Mouse (Mus musculus) cerebellum, postnatal 36 days (tissue): ENCODE data around the gene Lpin1.

Experiments
- DNase-seq, 2 experiments: peaks; one replicate each; pipeline ENCODE4 v3.0.0; 2021 to 2022; ENCODE audit warnings: mixed read lengths in 2 of 2

The Lpin1 gene

DNA sequence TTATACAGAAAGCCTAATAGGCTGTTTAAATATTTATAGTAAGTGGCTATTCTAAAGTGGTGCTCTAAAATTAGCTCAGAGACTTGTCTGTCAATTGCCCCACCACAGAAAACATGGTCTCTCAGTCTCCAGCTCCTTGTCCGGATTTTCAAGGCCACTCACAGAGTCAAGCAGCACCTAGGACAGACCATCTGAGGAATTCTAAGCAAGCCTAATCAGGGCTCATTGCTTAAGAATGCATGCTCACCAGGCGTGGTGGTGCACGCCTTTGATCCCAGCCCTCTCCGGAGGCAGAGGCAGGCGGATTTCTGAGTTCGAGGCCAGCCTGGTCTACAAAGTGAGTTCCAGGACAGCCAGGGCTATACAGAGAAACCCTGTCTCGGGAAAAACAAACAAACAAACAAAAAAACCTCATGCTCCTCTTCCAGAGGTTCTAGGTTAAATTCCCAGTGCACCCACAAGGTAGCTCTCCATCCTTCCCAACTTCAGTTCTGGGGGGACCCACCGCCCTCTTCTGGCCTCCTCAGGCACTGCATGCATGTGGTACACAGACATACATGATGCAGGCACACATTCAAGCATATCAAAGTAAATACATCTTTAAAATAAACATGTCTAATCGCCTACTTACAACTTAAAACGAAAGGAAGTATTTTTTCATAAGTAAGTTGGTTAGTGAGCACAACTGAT is 40.2 kb downstream of the Lpin1 start:
- no peak for DNase-seq

DNA sequence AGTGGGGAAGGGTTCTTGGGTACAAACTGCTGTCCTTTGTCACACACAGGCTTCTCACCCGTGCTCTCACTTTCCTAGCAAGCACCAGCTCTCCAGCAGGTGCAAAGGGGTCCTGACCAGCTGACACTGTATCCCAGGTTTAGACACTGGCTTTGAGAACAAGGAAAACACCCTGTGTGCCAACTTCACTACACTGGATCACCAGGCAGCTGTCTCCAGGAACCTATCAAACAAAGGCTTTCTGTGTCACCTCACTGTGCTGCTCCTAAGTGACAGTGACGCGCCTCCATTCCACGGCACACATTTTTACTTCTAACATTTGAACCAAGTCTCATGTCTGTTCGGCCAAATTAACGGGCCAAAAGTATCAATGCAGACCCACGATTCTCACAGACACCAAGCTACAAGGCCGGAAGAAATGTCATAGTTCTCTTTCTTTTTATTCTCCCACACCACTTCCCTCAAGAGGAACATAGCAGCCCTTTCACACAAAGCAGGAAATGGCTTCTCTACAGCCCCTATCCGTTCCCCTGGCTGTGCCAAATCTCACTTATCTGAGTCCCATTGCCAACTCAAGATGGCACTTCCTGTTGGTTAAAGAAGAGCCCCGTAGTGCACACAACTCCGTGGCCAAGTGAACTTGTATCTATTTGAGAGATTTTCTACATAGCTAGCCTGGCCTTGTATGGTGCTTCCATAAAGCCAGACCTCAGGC is 41.7 kb downstream of the Lpin1 start:
- no peak for DNase-seq

DNA sequence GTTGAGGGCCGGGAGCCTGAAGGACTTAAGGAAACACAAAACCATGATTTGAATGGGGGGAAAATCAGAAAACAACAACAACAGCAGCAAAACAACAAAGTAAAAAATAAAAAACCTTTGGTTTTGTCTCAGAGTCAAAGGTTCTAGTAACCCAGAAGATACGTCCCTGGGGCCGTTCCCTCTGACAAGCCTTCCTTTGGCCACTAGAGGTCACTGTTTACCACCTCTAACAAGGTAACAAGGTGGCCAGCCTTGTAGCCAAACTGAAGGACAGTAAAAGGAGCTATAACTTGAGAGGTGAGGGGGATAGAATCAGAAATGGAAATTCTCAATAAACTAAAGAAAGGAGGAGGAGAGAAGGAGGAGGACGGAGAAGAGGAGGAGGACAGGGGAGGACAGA is 42.3 kb downstream of the Lpin1 start:
- DNase-seq = peak; percentile 59 to 69

DNA sequence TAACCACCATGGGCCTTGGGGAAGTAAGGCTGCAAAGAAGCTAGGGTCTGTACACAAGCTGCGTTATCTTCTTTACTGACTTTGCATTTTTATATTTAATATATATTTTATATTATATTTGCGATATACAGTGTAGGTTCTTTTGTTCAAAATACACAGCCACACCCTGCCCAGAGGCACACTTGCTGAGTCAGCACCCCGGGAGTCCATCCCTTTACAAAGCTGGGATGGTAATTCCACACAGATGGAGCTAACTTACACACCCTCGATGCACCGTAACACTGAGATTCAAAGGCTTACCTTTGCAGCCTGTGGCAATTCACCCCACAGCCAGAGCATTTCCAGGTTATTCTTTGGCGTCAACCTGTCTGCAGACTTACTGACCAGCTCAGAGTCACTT is 42.7 kb downstream of the Lpin1 start:
- no peak for DNase-seq

DNA sequence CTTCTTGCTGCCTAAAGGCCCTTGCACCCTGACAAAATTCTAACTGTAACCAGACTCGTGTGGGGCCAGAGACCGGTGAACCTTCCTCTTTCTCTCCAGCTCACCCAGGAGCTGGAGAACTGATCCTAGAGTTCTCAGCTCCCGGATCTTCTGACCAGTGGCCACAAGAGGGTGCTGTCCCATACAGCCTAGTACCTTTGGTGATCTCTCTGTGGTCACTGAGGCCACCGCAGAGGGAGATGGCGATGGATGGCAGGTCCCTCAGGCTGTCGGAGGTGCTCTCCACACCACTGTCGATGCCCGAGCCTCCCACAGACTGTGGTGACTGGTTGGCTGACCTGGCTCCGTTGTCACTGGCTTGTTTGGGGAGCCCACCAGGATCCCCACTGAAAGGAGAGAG is 47.3 kb downstream of the Lpin1 start:
- DNase-seq = peak; percentile 46 to 50

DNA sequence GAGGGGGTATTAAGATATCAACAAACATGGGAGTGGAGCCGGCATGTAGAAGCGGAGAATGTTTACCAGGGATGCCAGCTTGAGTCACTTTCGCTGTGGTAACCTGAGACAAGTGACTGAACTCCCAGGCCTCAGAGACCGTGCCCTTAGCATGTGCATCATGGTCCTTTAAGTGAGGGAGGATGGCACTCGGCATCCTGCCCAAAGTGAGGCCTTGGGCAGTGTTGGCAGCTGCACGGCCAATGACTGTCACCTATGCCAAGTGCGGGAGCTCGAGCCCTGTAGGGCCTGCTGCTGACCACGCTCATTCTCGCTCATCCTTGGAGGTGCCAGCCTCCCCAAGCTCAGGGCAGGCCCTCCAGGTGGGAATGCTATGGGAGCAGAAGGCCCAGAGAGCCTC is 48.1 kb downstream of the Lpin1 start:
- DNase-seq = no peak

DNA sequence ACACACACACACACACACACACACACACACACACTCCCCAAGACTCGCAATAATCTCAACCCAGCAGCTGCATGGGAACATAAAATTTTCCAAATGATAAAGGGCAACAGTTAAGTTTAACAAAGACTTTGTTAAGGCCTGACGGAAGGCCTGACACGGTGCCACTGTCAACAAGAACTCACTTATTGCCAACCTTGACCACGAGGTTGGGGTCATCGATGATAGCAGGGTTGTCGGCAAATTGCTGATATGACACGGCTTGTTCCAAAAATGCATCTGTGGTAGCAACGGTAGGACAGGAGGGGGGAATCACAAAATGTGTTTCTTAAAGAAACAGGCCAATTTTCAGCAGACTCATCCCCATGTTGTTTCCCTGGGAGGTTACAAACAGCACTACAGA is 48.6 kb downstream of the Lpin1 start:
- DNase-seq = no peak

DNA sequence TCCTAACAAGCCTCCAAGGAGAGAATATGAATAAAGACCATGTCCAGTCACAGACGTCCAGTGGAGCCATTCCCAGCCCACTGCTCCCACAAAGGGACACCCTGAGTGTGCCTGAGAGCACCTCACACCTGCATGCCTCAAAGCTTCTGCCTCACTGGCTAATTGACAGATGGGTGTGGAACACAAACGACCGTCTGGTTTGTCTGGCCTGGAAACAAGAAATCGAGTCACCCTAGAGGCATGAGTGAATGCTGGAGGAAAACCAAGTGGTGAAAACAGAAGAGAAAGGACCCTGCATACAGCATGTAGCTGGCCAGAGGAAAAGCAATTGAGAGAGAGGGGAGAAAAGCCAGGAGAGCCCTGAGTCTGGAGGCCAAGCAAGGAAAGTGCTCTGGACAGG is 53.5 kb downstream of the Lpin1 start:
- DNase-seq = no peak

DNA sequence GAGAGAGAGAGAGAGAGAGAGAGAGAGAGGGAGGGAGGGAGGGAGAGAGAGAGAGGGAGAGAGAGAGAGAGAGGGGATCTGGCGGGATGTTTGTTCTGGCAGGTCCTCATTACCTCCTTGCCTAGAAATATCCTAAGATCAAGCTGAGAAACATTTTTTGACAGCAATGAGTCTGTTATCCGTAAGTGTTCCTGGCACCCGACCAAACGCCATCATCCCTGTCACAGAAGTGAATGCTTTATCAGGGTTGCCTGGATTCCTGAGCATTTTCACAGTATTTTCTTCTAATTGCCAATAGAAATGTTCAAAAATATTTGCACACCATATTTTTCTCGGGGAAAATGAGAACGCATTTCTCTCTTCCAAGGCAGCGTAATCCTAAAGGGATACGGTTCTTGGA is 56.6 kb downstream of the Lpin1 start:
- DNase-seq = no peak

DNA sequence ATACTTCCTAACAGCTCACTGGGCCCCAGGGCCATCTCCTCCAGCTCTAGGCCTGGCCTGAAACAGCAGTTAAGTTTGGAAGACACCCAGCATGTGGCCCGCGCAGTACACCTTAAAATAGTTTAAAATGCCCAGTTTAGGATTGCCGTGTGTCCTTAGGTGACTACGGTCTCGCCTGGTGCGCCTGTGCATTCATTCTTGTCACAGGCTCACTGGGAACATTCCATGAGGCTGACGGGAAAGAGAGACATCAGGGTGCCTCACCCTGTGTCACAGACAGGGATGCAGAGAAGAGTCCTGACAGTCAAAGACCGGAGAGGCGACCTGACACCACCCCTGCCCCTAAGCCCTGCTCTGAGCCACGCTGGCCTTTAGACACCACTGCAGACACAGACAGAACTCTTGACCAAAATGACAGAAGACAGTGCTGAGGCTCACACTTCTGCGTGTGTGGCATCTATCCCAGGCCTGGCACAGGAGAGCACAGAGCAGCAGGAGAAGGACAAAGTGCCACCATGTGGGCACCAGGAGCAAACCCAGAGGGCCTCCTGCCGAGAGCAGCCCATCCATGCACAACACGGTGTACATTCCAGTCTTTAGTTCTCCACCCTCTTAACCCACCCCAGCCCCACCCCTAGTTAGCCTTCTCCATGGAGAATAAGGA is 58.5 kb downstream of the Lpin1 start:
- peak; percentile 32 to 44 for DNase-seq

DNA sequence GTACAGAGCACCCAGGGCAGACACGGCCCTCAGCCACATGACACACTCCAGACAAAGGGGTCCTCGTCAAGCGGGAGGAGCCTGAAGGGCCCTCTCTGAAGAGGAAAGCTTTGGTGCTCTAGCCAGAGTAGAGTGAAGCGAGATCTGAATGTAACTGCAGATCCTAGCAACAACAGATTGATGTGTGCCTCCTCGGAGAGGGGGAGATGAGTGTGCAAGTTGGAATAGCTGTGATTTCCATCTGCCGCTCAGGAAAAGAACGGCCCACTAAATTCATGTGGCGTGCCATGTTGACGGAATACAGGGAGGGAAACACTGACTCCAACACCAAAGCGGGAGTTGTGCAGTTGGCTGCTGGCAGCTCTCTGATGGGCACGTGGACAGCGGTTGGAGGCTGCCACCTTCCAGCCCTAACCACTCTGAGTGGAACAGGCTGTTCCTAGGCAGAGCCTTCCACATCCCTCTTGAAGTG is 59.7 kb downstream of the Lpin1 start:
- no peak for DNase-seq

DNA sequence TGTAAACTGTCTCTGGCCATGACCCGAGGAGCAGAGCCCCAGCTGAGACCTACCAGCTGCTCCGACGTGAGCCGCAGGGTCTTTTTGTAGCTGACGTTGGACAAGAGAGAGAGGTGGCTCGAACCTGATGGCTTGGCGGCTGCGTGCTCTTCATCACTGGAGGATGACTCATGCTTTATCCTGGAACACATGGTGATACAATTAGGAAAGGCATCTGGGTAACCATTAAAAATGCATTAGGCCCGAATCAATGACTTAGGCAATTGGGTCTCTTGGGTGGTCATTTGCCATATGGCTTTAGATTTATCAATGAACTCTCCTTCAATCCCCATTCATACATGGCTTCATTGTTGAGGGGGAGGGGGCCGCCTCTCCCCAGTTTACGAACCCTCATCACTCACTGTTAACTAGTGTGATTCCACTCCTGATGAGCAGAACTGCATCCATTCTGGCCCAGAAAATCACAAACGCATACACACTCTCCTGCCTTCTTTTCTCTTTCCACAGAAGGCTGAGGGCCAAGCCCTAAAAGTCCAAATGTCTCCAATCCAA is 61.9 kb downstream of the Lpin1 start:
- no peak for DNase-seq

DNA sequence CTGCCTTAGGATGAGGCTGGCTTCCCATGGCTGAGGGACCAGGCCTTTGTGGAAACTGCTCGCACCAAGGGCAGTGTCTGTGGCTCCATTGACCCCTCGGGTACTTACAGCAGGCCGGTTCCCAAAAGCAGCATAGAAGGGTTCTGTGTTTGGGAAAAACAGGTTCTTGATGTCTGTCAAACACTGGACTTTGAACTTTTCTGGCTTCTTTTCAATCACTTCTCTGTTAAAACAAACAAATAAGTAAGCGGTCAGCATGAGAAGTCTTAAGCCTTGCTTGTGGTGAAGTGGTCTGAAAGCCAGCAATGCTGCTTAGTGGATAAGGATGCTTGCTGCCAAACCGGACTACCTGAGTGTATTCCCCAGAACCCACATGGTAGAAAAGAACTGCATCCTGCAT is 69.2 kb downstream of the Lpin1 start:
- DNase-seq = no peak

DNA sequence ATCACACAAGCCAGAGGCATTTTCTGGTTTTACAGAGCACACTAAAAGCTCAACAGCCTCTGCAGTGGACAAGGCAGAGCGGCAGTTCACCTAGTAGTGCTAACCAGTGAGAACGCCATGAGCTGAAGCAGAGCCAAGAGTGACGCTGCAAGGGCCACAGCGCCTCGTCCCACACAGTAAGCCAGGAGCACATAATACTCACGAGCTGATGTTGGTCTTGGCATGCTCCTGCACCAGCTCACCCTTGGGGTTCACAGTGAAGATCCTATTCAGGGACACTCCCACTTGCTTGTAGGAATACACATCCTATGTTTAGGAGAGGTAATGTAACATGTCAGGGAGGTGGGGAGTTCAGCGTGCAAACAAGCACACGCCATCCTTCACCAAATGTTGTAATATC is 70.1 kb downstream of the Lpin1 start:
- no peak for DNase-seq

DNA sequence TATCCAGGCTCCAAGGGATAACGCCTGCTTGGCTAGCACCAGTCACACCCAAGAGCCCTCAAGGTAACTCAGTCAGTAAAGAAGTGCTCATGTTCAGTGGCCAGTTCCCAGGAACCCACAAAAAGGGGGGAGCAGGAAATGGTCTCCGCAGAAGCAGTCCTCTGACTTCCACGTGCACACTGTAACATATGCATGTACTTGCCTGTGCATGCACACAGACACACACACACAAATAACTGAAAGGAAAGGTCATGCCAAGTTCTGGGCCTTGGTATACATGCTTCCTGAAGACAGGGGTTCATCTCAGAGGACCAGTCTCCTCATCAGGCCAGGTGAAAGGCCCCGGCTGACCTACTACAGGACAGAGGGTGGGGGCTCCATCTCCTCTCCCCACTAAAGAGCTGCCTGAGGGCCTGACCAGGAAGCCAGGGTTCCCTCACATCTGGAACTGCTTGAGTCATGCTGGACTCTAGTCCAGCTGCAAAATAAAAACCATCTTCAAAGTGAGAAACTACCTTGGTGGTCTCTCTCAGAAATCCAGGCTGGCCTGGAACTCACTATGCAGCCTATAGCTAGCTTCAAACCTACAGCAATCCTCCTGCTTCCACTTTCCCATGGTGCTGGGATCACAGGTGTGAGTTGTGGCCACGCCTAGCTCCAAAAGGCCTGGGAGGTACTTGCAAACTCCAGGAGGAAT is 70.7 kb downstream of the Lpin1 start:
- no peak for DNase-seq

DNA sequence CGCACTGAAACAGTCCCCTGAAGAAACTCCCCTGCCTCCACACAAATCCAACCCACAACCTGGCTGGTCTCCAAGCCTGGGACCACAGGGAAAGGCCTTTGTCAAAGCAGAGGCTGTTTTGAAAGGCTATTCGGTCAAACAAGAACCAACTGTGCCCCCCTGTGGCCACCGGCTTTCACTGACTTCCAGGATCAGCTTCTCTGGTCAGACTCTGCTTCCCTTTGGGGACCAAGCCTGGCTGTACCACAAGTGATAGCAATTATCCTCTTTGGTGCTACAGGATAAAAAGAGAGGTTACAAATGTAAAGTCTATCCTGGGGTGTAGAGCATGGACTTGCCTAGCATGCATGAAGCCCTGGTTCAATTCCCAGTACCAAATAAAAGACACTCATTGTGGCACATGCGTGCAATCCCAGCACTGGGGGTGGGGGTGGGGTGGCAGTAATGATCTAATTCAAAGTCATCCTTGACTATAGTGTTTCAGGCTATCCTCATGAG is 77.4 kb downstream of the Lpin1 start:
- peak; percentile 66 to 69 for DNase-seq

DNA sequence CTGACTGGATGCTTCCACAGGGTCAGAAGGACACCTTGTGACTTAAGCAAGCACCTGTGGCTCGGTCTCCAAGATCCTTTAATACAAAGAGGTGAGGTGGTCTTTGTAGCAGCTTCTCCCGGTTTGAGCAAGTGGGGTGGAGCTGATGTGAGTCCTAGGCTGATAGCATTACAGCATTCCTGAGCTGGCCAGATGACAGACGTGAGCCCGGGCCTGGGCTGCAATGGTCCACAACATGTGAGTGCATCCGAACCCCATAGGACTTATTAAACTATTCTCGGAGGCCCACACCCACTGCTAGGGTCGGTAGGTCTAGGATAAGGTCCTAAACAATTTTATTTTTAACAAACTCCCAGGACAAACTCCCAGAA is 77.9 kb downstream of the Lpin1 start:
- DNase-seq = no peak

DNA sequence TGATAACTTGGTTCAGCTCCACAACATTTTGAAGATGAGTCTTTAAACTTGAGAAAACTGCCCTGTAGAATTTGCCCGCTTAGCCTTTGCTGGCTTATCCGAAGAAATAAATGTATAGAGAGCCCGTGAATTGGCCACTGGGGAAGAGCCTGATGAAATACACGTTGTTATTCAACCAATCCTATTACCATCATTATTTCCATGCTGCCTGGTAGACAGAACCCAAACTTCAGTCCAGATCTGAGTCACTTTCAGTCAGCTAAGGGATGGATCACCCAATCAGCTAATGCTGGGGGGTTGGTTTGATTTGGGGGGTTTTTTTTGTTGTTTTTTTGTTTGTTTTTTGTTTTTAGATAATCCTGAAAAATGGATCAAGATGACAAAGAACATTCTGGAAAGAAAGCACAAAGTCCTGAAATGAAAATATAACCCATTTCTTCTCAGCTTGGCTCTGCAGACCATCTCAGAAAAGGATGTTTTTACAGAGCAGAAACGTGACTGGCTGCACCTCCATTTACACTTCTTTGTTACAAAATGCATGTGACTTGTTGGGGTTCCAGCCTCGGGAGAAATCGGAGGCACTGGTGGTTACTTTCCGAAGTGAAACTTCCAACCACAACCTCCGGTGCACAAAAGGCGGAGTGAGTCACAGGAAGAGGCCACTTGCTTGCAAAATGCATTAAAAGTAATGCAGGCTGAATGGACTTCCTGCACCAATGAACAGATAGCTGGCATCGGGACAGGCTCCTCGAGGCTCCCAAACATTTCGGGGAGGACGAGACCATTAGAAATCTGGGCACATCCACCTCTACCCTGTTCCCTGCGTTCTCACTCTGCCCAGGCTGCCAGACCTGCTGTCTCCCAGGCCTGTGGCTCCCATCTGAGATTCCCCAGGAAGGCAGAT is 78.6 kb downstream of the Lpin1 start:
- DNase-seq = no peak

DNA sequence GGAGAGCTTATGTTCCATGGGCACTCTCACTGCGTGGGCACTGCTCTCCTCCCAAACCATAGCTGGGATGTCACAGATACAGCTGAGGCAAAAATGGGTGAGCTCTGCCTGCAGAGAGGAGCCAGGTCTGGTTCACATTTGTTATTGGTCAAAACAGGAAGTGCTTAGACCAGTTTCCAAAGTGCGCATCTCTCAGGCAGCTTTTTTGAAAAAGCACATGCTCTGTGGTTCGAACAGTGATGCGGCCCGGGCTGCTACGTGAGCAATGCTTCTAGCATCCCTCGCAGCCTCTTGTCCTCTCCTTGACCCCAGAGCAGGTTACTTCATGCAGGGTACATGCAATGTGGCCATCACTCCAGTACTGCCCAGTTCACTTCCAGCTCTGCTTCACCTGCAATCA is 82.1 kb downstream of the Lpin1 start:
- DNase-seq = no peak

DNA sequence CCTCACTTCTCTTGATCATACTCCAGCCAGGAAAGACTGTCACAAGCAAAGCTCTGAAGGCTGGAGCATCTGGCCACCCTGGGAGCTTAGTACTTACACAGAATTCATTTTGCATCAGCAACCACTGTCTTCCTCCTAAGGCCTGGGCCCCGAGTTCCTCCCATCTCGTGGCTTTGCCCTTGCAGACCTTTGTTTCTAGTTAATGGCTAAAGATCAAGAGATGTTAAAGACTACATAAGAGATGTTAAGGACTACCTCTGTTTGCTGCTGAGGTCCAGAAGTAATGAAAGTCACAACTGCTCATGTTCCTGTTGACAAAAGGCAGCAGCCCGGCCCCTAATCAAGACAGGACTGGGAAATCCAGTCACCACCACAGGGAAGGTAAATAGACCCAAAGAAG is 82.8 kb downstream of the Lpin1 start:
- no peak for DNase-seq

DNA sequence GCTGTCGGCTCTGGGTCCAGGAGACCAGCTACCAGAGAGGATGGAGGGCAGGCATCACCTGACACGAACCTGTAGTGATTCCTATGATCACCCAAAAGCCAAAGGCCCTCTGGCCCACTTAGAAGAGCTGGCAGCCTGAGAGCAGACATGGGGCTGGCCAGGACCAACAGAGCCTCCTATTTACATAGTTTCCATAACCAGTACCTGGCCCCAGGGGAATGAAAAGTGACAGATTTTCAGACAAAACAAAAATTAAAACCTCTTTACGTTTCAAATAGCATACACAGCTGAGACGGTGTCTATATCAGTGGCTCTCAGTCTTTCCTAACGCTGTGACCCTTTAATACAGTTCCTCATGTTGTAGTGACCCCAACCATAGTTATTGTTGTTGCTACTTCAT is 83.9 kb downstream of the Lpin1 start:
- no peak for DNase-seq

DNA sequence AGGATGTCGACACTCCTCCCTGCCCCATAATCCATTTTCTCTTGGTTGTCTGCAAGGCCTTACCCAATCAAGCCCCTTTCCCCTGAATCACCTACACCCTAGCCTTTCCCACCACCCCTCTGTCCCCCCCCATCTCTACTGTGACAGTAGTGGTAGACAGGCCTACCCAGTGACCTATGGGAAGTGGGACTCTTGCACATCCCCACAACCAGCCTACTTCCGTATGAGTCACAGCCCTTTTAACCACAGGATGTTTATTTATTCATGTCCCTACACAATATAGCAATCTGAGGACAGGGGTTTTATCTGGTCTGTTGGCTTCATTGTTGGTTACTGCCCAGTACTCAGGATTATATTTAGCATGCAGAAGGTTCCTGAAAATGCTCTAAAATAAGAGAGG is 84.6 kb downstream of the Lpin1 start:
- no peak for DNase-seq
